Mouse (Mus musculus): ENCODE data around the gene Cmtm2a.
"Not testable (repeated sequence)": the region's sequence is repeated elsewhere in the genome, so short reads cannot be mapped to it uniquely, and the experiment has no call there.

The Cmtm2a gene

DNA sequence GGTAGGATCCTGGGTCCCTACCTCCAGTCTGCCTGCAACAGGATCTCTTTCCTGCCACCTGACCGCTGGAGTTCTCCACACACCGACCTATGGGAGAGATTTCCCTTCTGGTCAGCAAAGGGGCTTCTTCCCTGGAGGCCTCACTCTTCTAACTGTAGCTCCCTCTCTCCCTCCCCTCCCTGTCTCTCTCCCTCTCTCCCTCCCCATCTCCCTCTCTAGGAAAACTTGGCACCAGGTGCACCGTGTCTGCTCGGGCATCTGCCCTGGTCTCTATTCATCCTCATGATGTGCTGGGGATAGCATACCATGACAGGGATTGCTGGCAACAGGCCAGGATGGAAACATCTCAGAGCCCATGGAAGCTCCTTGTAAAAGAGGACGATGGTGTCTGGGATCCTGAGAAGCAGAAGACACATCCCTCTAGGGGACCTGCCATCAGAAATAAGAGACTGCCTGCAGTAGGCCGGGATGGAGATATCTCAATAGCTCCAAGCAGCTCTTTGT lies 24.0 kb downstream of the Cmtm2a start:
- DNase-seq, result no peak

- no peak for DNase-seq
Measured at GRCm38 (mm10) chr8:104268368-104268767, 24.6 kb downstream of the Cmtm2a start.

GRCm38 (mm10) chr8:104264271-104264935 lies 28.6 kb downstream of the Cmtm2a start:
- not testable (repeated sequence) for DNase-seq

DNA sequence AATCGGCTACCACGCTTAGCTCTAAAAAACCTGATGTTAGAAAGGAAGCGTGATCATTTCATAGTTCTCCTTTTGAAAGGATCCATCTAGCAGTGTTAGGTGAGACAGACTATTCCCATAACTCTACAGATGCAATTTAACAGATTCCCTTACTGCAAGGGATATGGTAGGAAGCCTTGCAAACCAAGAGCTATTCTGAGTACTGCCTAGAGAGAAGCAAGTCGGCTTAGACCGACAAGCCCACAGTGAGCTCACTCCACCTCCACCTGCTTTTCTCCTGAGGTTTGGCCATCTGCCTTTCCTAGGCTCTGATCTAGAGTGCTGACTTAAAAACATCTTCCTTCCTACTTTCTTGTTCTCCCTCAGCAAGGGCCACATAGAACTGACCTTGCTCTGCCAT lies 31.2 kb downstream of the Cmtm2a start:
- not testable (repeated sequence) for DNase-seq

GRCm38 (mm10) chr8:104253016-104253415 lies 40.0 kb downstream of the Cmtm2a start:
- peak; percentile 77 to 83 for DNase-seq

- DNase-seq, result no peak
Measured at GRCm38 (mm10) chr8:104251461-104251860, 41.5 kb downstream of the Cmtm2a start.

DNA sequence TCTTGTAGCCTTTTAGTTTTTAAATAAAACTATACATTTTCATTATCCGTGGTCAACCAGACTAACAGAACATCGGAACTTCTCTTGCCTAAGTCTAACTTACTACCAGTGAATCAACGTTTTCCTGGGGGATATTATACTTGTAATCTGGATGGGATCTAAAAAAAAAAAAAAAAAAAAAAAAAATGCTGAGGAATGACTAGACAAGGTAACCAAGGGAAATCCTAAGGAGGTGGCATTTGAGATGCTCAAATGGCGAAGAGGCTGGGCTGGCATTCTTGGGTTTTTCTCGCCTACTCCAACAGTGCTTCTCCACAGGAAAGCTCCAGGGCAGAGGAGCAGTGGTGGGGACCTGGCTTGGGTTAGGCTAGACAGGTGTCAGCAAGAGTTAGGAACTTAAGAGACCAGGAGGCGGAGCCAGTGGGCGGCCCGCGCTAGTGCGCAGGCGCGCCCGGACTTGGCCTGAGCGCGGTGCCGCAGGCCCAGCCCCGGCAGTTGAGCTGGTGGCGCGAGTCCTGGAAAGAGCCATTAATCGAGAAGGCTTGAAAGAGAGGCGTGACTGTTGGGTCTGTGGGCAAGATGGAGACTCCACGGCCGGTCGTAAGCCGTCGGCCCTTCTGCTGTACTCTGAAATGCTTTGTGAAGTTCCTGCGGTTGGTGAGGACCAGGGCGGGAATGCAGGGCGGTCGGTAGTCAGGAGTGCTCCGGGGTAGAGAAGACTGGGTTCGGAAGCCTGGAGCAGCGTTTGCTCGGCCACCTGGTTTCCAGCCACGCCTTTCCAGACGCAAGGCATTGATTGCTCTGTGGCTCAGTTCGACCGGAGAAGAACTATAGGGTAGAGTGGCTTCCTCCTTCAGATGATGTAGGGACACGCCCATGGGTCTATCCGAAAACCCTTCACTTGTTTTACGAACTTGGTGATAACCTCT lies 42.3 kb downstream of the Cmtm2a start, which contains the start of gene Cklf:
Cklf (plus strand) TSS at position 423 of the 929 bp plus-strand sequence.
- peak; percentile 89 to 90 for DNase-seq

- no peak for DNase-seq
Measured at GRCm38 (mm10) chr8:104249442-104249996, 43.5 kb downstream of the Cmtm2a start.

DNA sequence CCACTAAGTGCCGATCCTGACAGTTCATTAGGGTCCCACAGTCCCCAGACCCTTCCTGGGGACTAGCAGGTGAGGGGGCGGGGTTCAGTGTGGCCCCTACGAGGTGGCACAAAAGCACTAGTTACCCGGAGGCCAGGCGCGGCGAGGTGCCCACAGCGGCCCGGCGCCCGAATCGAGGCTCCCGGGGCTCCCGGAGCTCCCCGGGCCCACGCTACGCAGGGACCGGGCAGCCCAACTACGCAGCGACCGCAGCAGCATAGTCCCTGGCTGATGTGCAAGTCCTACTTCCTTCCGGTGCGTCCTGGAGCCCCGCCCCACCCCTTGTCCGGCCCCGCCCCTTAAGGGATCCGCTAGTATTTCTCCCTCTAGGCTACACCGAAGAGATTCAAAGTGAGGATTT lies 44.7 kb downstream of the Cmtm2a start, which contains the start of gene Tk2:
Tk2 (minus strand) TSS at position 283 of the 400 bp plus-strand sequence.
- peak; percentile 84 for DNase-seq

DNA sequence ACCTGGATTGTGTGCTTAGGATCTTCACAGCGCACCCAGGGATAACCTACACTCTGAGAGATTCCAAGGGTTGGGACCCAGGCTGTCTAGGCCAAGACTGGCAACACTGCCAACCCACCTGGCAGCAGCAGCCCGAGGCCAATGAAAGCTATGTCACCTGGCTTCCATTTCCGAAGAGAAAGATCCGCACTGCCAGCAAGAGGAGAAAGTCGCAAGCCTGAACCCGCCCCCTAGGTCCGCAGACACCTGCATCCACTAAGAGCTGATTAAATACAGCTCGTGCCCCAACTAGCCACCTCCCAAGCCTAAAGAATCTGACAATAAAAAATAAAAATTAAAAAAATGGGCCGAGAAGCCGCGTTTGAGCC lies 45.1 kb downstream of the Cmtm2a start:
- DNase-seq, result peak in 1 of 2 experiments; percentile 71

GRCm38 (mm10) chr8:104247054-104247907 lies 45.7 kb downstream of the Cmtm2a start:
- peak; percentile 94 to 97 for DNase-seq

- DNase-seq, result no peak
Measured at GRCm38 (mm10) chr8:104246621-104247020, 46.4 kb downstream of the Cmtm2a start.

GRCm38 (mm10) chr8:104242038-104242644 lies 50.8 kb downstream of the Cmtm2a start:
- DNase-seq, result no peak

DNA sequence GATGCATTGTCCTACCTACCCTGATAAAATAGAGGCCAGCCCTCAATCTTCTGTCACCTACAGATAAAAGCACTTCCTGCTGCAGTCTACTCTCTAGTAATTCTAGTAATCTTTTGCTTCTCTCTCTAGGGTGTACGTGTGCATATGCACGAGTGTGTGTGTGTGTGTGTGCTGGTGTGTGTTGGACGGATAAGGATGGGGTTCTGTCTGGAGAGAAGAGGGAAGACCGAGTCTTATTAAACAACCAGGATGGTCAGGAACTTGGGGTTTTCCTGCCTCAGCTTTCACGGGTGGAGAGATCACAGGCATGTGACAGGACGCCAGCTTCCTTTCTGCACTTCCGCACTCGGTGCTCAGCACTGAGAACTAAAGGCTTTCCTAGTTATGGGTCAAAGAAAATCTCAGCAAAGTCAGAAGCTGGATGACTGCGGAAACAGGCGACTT lies 53.5 kb downstream of the Cmtm2a start:
- peak; percentile 55 for DNase-seq

DNA sequence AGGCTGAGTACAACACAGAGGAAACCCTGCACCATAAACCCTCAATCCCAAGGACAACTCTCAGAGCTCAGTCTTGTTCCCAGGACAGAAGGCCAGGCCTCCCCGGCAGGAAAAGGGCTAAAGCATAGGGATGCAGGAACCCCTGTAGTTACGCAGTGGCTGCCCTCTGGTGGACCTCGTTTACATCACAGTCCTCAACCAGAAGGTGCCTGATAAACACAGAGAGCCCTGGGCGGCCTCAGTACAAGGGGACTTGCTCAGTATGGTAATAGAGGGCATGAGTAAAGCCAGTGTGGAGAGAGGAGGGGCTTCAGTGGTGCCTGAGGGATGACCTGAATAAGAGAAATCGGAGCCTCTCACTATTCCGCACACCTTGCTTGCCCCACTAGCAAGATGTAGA lies 58.4 kb downstream of the Cmtm2a start:
- DNase-seq, result no peak

DNA sequence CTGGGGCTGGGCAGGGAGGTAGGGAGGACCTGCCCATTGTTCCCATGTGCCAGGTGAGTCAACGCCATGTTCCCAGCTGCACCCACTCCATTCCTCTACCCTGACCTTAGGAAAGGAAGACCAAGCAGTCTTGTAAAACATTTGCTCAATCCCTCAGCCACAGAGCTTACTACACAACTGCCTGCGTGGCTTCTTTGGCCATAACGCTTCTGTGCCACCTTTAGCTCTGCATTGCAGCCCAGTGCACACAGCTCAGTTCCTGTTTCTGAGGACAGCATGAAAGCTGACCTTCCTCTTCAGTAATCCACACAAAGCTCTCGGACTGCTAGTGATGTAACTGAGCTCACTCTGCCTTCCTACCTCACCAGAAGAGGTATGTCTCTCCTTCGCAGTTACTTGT lies 60.1 kb downstream of the Cmtm2a start:
- peak; percentile 32 to 34 for DNase-seq

- no peak for DNase-seq
Measured at GRCm38 (mm10) chr8:104232039-104232438, 60.9 kb downstream of the Cmtm2a start.
